Mouse (Mus musculus) bone marrow, adult 2 months (tissue): ENCODE measurements around the gene Pard6b. TPM values are rescaled to one million over a fixed set of nuclear protein-coding genes. Genes with fewer than 3 reads are reported as not detected.
A peak's percentile ranks its signal among the peaks of the same experiment; 100 is the strongest.

Source experiments
- H3K27ac ChIP-seq: fragments of 200-500 bp; 2 replicates; pipeline ENCODE4 v1.5.1; 2012; ENCODE audit warnings: low read depth, mild to moderate bottlenecking, control low read depth, inconsistent platforms, low read length; ENCODE audit not compliant: control insufficient read depth, poor library complexity, insufficient read depth
- H3K4me1 ChIP-seq: fragments of 200-500 bp; 2 replicates; pipeline ENCODE4 v1.6.1; 2011; ENCODE audit warnings: low read length; ENCODE audit not compliant: control insufficient read depth, insufficient read depth
- H3K4me3 ChIP-seq: fragments of 200-500 bp; replicated peaks from 2 replicates; pipeline ENCODE3; 2011; ENCODE audit warnings: mild to moderate bottlenecking, low read depth, low read length, control low read depth; ENCODE audit not compliant: control insufficient read depth
- CTCF ChIP-seq: fragments of 200-500 bp; IDR thresholded peaks from 2 replicates; pipeline ENCODE4 v1.5.1; 2011; ENCODE audit warnings: low read length, control low read depth; ENCODE audit not compliant: control insufficient read depth, insufficient read depth
- POLR2A ChIP-seq: fragments of 200-500 bp; IDR thresholded peaks from 2 replicates; pipeline ENCODE4 v1.6.1; 2011; ENCODE audit warnings: low read depth, mild to moderate bottlenecking, control low read depth, low read length, borderline replicate concordance; ENCODE audit not compliant: control insufficient read depth
- WGBS: fragments of 180-500 bp; shearing (Covaris S2); methylation state at CpG from one replicate; pipeline ENCODE4 v1.1.7; 2018; 5-methylcytosine and 5-hydroxymethylcytosine counted together
- polyA plus RNA-seq: library from polyadenylated mRNA; stranded (reverse); fragments of >200 nt; gene quantifications from 2 replicates; pipeline ENCODE4 v1.2.4, GENCODE M21; 2011; ENCODE audit warnings: low replicate concordance; ENCODE audit not compliant: missing spikeins, insufficient read depth, insufficient read length

Gene Pard6b
- polyA plus RNA-seq, 1 experiment, result not detected

- no peak overlapping the region for H3K27ac ChIP-seq
- 73% methylated on average over 10 of the region's 10 CpGs for whole genome bisulfite sequencing
- TF ChIP-seq POLR2A (no peak), CTCF (no peak)
- H3K4me3 ChIP-seq, result no peak overlapping the region
- no peaks in the 10 kb centered on the region for H3K4me1 ChIP-seq
Measured at GRCm38 (mm10) chr2:168085621-168086265, 4.9 kb downstream of the Pard6b start.

- no peak overlapping the region for H3K4me3 ChIP-seq
- no peaks in the 10 kb centered on the region for H3K4me1 ChIP-seq
- 72% methylated on average over 6 of the region's 6 CpGs for WGBS
- TF ChIP-seq POLR2A (no peak), CTCF (no peak)
- H3K27ac ChIP-seq, result no peak overlapping the region
Measured at GRCm38 (mm10) chr2:168086318-168086717, 5.5 kb downstream of the Pard6b start.

GRCm38 (mm10) chr2:168086839-168087238 is 6.0 kb downstream of the Pard6b start:
- Histone ChIP-seq H3K4me1 (no peaks in the 10 kb centered on the region), H3K4me3 (no peak overlapping the region), H3K27ac (no peak overlapping the region)
- 69% methylated on average over 9 of the region's 9 CpGs for WGBS
- TF ChIP-seq CTCF (no peak), POLR2A (no peak)

GRCm38 (mm10) chr2:168091560-168091959 is 10.8 kb downstream of the Pard6b start:
- Histone ChIP-seq H3K27ac (no peak overlapping the region), H3K4me3 (no peak overlapping the region), H3K4me1 (no peaks in the 10 kb centered on the region)
- 85% methylated on average over 11 of the region's 11 CpGs for WGBS
- TF ChIP-seq CTCF, result no peak
- TF ChIP-seq POLR2A, result no peak

GRCm38 (mm10) chr2:168093077-168093476 is 12.3 kb downstream of the Pard6b start:
- no peak for TF ChIP-seq POLR2A
- TF ChIP-seq CTCF, result no peak
- Histone ChIP-seq H3K4me1 (no peaks in the 10 kb centered on the region), H3K4me3 (no peak overlapping the region), H3K27ac (no peak overlapping the region)
- WGBS, result 84% methylated on average over 4 of the region's 4 CpGs

- 77% methylated on average over 8 of the region's 8 CpGs for WGBS
- TF ChIP-seq POLR2A (no peak), CTCF (no peak)
- H3K27ac ChIP-seq, result no peak overlapping the region
- no peak overlapping the region for H3K4me3 ChIP-seq
- H3K4me1 ChIP-seq, result no peaks in the 10 kb centered on the region
Measured at GRCm38 (mm10) chr2:168095077-168095476, 14.3 kb downstream of the Pard6b start.

GRCm38 (mm10) chr2:168096487-168096886 is 15.7 kb downstream of the Pard6b start:
- WGBS, result 77% methylated on average over 3 of the region's 3 CpGs

GRCm38 (mm10) chr2:168098040-168098439 is 17.2 kb downstream of the Pard6b start:
- TF ChIP-seq POLR2A, result no peak
- TF ChIP-seq CTCF, result peak; percentile 58; the same call in 1 of the 2 replicates
- Histone ChIP-seq H3K27ac (no peak overlapping the region), H3K4me3 (no peak overlapping the region), H3K4me1 (no peaks in the 10 kb centered on the region)
- 39% methylated on average over 6 of the region's 6 CpGs for WGBS

More at GRCm38 (mm10) chr2:168096487-168096886, 15.7 kb downstream of the Pard6b start:
- Histone ChIP-seq H3K4me3 (no peak overlapping the region), H3K27ac (no peak overlapping the region), H3K4me1 (no peaks in the 10 kb centered on the region)
- TF ChIP-seq CTCF (no peak), POLR2A (no peak)

- TF ChIP-seq POLR2A, result no peak
- no peak for TF ChIP-seq CTCF
- no peaks in the 10 kb centered on the region for H3K4me1 ChIP-seq
- WGBS, result 79% methylated on average over 13 of the region's 13 CpGs
- H3K4me3 ChIP-seq, result no peak overlapping the region
- H3K27ac ChIP-seq, result no peak overlapping the region
Measured at GRCm38 (mm10) chr2:168100008-168100407, 19.2 kb downstream of the Pard6b start.
